Mouse (Mus musculus) adrenal gland, adult 8-10 months (tissue): Measurements from ENCODE around the gene 4930556J24Rik. TPM values are rescaled to one million over a fixed set of nuclear protein-coding genes. Genes with fewer than 3 reads are reported as not detected.
A peak's percentile ranks its signal among the peaks of the same experiment; 100 is the strongest.
"Not testable (repeated sequence)": the region's sequence is repeated elsewhere in the genome, so short reads cannot be mapped to it uniquely, and the experiment has no call there.

ENCODE experiments used
- DNase-seq: peaks from one replicate; pipeline ENCODE4 v3.0.0; 2022
- total RNA-seq, 4 experiments: library from RNA; stranded (reverse); gene quantifications; 2 replicates each; pipeline ENCODE4 v1.2.4; 2022

4930556J24Rik gene
- total RNA-seq = not detected

- DNase-seq = no peak
These were observed at the start of gene 4930556J24Rik for GRCm38 (mm10) chr11:3976678-3977077. TSS of gene 4930556J24Rik (minus strand) at chr11:3976778.

- DNase-seq = no peak
These were observed 46.7 kb upstream of the 4930556J24Rik start for GRCm38 (mm10) chr11:4023321-4023720.

- not testable (repeated sequence) for DNase-seq
These were observed 45.5 kb upstream of the 4930556J24Rik start for GRCm38 (mm10) chr11:4022111-4022510.

GRCm38 (mm10) chr11:4015796-4016195, 39.2 kb upstream of the 4930556J24Rik start:
- DNase-seq = not testable (repeated sequence)

- DNase-seq = no peak
These were observed 36.0 kb upstream of the 4930556J24Rik start for GRCm38 (mm10) chr11:4012616-4013015.

- no peak for DNase-seq
These were observed 29.9 kb upstream of the 4930556J24Rik start for GRCm38 (mm10) chr11:4006462-4006861.

GRCm38 (mm10) chr11:4005220-4005805, 28.7 kb upstream of the 4930556J24Rik start:
- DNase-seq = no peak

- peak; percentile 26 for DNase-seq
These were observed 25.0 kb upstream of the 4930556J24Rik start for GRCm38 (mm10) chr11:4001603-4002002.

- DNase-seq = no peak
These were observed 23.0 kb upstream of the 4930556J24Rik start for GRCm38 (mm10) chr11:3999547-3999946.

- DNase-seq = no peak
These were observed 21.6 kb upstream of the 4930556J24Rik start for GRCm38 (mm10) chr11:3997978-3998720.

- no peak for DNase-seq
These were observed 20.3 kb upstream of the 4930556J24Rik start for GRCm38 (mm10) chr11:3996840-3997239.

GRCm38 (mm10) chr11:3995511-3995910, 18.9 kb upstream of the 4930556J24Rik start:
- DNase-seq = no peak

- DNase-seq = no peak
These were observed 17.3 kb upstream of the 4930556J24Rik start for GRCm38 (mm10) chr11:3993914-3994313.

GRCm38 (mm10) chr11:3993132-3993531, 16.6 kb upstream of the 4930556J24Rik start:
- no peak for DNase-seq

GRCm38 (mm10) chr11:3989748-3990147, 13.2 kb upstream of the 4930556J24Rik start:
- no peak for DNase-seq

- no peak for DNase-seq
These were observed 7.5 kb upstream of the 4930556J24Rik start for GRCm38 (mm10) chr11:3983863-3984745.

GRCm38 (mm10) chr11:3983291-3983862, 6.8 kb upstream of the 4930556J24Rik start, which contains the start of gene Gal3st1:
TSS of gene Gal3st1 (plus strand) at chr11:3983636.
- DNase-seq = no peak

- no peak for DNase-seq
These were observed 6.0 kb upstream of the 4930556J24Rik start for GRCm38 (mm10) chr11:3982275-3983209.

GRCm38 (mm10) chr11:3981536-3981935, 5.0 kb upstream of the 4930556J24Rik start:
- no peak for DNase-seq

GRCm38 (mm10) chr11:3978421-3978820, 1.8 kb upstream of the 4930556J24Rik start:
- DNase-seq = no peak

- no peak for DNase-seq
These were observed 2.3 kb downstream of the 4930556J24Rik start for GRCm38 (mm10) chr11:3974311-3974710.
